Mouse (Mus musculus): Measurements from ENCODE around the gene Adam33.

The Adam33 gene

DNA sequence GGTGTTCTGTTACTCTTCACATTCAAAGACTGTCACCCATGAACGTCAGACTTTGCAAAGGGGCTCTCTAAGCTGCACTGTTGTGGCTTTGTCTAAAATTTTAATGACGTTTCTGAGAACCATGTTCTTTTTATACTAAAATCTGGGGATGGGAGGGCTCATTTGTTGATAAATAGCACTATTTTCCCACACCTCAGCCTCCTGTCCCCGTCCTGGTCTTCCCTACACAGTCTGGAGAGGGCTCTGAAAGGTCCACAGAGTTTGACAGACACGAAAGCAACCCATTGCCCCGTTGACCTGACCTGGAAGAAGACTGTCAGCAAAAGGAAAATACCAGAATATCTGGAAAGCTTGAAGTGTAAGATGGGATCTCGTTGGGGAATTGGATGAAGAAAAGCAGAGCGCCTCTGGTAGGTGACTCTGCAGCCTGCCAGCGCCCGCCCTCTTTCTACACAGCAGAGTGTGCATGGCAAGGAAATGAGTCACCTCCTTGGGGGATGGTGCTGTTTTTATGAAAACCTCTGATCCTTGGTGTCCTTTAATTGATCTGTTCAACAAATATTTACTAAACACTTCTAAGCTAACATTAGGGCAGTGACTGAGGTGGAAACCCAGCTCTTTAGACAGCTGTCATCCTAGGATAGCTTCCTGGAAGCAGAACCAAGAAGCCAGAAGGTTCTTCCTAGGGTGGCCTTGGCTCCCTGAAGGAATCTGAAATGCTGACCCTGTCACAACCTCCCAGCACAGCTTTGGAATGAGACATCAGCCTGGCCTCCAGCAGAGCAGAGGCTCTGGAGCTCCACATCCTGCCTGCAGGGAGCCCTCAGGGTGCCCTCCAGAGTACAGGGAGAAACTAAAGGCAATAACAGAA is 34.3 kb downstream of the Adam33 start:
- DNase-seq (ENCODE audit: low read depth, low spot score): no peak

DNA sequence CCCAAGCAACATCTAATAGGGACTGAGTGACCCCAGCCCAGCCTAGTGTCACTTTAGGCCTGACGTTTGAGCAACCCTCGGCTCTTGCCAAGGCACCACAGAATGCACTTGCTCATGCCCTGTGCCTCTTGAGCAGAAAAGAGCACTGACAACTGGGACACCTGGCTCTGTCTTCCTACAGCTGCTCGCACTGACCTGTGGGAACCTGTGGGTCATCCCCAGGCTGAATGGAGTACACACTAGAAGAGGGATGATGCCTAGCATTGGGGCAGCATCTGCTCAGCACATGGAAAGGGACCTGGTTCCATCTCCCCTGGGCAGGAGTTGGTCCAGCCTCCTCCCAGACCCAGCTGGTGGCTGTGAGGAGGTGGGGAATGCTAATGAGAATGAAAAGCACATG is 36.7 kb downstream of the Adam33 start:
- no peak for DNase-seq (ENCODE audit: low read depth, low spot score)

DNA sequence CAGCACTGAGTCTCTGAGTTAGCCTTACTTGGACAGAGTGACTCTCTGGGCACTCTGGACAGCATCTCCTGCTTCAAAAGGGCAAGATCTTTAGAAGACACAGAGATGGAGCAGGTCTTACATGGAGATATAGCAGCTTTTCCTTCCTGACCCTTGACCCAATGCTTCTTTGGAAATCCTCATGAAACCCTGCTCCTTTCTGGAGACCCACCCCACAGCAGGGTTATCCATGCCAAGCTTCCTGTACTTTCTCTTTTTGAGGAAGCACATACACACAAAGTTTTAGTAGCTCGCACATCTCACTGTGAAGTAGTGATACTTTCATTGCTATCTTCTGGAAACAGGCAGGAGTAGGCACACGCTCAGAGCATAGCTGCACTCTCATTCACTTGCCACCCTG is 38.4 kb downstream of the Adam33 start:
- DNase-seq (ENCODE audit: low read depth, low spot score): no peak

- DNase-seq (ENCODE audit: low read depth, low spot score): no peak
These were observed 53.0 kb downstream of the Adam33 start for GRCm38 (mm10) chr2:131010566-131010965.

DNA sequence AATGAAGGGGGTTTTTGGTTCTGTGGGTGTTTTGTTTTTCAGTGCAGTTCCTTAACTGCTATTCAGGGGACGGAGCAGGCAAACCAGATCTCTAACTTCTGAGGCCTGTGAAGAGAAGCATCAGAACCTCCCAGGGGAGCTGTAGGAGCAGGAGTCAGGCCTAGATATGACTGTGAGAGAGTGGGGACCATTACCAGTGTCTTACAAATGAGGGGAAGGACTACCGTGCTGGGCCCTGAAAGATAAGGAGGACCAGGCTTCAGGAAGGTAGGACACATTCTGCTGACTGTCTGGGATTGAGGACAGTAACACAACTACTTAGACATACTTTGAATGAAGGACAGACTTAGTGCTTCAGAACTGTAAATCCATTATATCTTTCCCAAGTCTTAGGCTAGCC is 54.5 kb downstream of the Adam33 start:
- DNase-seq (ENCODE audit: low read depth, low spot score): no peak

Measured in forelimb bud, embryonic 11.5 days (tissue).